Mouse (Mus musculus) brain, embryonic 14.5 days (tissue): Measurements from ENCODE around the gene Olfr716.
"Not testable (repeated sequence)": the region's sequence is repeated elsewhere in the genome, so short reads cannot be mapped to it uniquely, and the experiment has no call there.

Source experiments
- CTCF ChIP-seq: fragments of 200-500 bp; IDR thresholded peaks from 2 replicates; pipeline ENCODE4 v1.5.1; 2012; ENCODE audit warnings: inconsistent platforms, mild to moderate bottlenecking, moderate library complexity, borderline replicate concordance; ENCODE audit not compliant: insufficient read depth, insufficient read length; ENCODE audit errors: extremely low read depth
- POLR2A ChIP-seq: fragments of 200-500 bp; IDR thresholded peaks from 2 replicates; pipeline ENCODE4 v1.6.1; 2012; ENCODE audit warnings: mild to moderate bottlenecking, inconsistent platforms, borderline replicate concordance; ENCODE audit not compliant: poor library complexity, insufficient read depth, insufficient read length, severe bottlenecking; ENCODE audit errors: extremely low read depth

DNA sequence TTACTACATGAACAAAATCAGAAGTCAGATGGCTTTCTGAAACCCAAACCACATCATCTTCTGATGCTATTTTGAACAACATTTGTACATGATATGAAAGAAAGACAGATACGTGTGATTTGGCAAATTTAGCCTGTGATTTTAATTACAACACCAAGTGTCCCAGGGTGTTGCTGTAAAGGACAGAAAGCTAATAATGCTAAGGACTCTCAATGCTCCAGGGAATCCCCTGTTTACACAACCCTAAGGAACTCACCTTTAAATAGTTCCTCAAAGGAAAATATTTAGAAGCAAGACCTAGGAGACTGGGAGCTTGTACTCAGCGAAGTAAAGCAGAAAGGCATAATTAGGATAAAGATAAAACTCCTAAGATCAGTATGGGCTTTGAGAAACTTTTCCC, at the start of gene Olfr716:
- TF ChIP-seq CTCF, POLR2A: not testable (repeated sequence)
